Mouse (Mus musculus) embryo, embryonic 11 days (tissue): ENCODE measurements around the gene 1700031F05Rik.
"Not testable (repeated sequence)": the region's sequence is repeated elsewhere in the genome, so short reads cannot be mapped to it uniquely, and the experiment has no call there.

Experiments used
- DNase-seq: peaks from one replicate; pipeline ENCODE4 v3.0.0-alpha.2; 2015

The 1700031F05Rik gene

DNA sequence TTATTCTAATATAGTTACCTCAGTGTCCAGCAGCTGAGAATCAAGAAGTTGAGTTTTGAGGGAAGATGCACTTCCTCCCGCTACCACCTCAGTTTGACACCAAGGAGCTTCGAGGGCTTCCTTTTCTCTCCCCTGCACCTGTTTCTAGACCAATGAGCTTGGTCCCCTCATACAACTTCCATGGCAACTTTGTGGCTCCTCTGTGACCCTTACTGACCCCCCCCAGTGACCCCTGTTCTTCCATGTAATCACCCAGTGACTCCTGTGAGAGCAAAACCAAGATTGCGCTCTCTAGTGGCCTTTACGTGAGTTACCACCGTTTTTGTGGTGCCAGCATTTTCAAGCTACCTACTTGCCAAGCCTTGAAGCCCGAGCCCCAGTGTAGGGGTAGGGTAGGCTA lies at the start of gene 1700031F05Rik:
Gene 1700031F05Rik, minus strand, starts transcription at position 101 of the 400 bp plus-strand sequence.
- no peak for DNase-seq

DNA sequence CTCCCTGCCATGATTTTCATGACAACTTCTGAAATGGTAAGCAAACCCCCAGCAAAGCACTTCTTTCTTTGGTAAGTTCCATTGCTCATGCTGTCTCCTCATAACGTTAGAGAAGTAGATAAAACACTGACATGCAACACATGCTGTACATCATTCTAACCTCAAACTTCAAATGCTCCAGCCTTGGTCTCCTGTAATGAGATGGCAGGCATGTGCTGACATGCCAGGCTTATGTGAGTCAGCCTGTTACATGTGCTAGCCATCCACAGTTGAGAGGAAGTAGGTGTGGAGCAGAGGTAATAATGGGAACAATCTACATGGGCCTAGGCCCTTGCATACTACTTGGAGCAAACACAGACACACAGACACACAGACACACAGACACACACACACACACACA lies 47.1 kb upstream of the 1700031F05Rik start:
- DNase-seq = not testable (repeated sequence)

DNA sequence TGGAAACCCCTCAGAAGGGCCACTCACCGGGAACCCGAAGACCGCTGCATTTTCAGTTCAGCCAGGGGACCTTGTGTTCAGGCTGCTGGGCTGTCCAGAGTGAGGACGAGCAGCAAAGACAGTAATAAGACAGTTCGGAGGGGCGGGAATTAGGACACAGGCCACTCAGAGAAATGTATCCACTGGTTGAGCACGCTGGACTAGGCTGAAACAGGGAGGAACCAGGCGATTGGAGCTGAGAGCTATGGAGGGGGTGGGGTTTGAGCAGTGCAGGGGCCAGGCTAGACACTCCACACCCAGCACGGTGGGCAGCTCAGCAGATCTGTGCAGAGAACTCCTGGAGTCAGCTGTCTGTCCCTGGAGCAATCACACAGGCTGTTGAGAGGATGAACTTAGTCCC lies 40.8 kb upstream of the 1700031F05Rik start, which contains the start of the genes Dmrtc1a and 1700011M02Rik:
Gene Dmrtc1a, minus strand, starts transcription at position 101 of the 400 bp plus-strand sequence.
Gene 1700011M02Rik, plus strand, starts transcription at position 319 of the 400 bp plus-strand sequence.
- DNase-seq = not testable (repeated sequence)

DNA sequence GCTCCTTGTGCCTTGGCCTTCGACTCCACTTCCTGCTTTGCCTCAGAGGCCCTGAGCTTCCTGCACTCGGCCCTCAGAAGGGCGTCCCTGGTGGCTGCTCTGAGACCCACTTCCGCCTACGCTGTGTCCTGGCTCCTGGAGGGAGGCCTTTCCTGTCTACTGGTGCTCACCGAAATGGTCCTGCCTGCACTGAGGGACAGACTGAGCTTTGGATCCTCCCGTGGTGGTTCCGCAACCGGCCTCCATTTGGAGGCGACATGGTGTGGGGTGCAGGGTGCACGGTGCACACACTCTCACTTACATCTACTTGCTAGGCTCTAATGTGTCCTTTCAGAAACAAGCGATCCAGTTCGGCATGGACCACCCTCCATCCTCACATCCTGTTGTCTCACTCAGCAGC lies 13.3 kb downstream of the 1700031F05Rik start, which contains the start of gene Dmrtc1c2:
Gene Dmrtc1c2, minus strand, starts transcription at position 101 of the 400 bp plus-strand sequence.
- not testable (repeated sequence) for DNase-seq

DNA sequence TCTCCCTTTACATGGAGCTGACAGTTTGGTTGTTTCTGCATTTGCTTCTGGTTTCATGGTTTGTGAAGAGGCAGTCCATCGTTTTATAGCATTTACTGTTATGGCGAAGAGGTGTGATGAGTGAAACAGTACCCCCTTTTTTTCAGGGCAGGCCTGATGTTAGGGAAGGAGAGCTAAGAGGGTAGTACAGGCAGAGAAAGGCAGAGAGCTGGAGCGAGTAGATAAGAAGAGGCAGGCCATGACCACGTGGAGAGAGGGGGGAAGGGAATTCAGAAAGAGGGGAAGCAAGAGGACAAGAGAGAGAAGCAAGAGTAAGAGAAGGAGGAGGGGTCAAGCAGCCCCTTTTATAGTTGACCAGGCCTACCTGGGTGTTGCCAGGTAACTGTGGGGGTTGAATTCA lies 55.5 kb downstream of the 1700031F05Rik start:
- no peak for DNase-seq
